Mouse (Mus musculus): ENCODE measurements around the gene Dnajc9.

DNA sequence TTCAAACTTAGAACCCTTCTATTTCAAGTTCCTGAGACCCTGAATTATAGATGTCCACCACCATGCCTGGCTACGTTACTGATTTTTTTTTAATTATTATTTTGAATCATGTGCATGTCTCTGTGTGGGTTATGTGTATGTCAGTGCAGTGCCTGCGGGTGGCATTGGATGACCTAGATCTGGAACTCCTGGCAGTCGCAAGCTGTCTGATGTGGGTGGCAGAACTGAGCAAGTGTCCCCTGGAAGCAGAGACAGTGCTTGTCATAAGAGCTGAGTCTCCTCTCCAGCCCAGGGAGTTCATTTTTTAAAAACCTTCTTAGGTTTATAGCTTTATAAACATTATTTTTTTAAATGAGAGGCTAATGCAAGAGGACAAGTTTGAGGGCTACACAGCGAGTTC, 43.7 kb upstream of the Dnajc9 start:
- TF ChIP-seq CTCF (IDR thresholded peaks at IDR 0.05; ENCODE audit: borderline replicate concordance, insufficient read depth, low read length) (no peak), POLR2A (IDR thresholded peaks at IDR 0.05; ENCODE audit: low read depth, low read length) (no peak)

Data from embryonic fibroblast, embryonic 13.5 days (primary cell).